8 mouse cellular contexts compared by ENCODE assay signal in genomic region chr11:4987487-4987852, GRCm38 (mm10). TPM values are rescaled to one million over a fixed set of nuclear protein-coding genes. Genes with fewer than 3 reads are reported as not detected.
DNase-seq lines count a peak whose midpoint lies in the region; ATAC-seq and TF ChIP-seq lines count a peak whose summit lies in the region.

No protein-coding gene starts in this region.

- H3K27me3 ChIP-seq in kidney, adult 2 months (replicated peaks; ENCODE audit: control insufficient read depth, insufficient read depth, low read length) = no peaks in the 10 kb centered on the region
- H3K27me3 ChIP-seq in hindbrain, embryonic 13.5 days = no peaks in the 10 kb centered on the region
- H3K27me3 ChIP-seq in midbrain, embryonic 14.5 days (ENCODE audit: control insufficient read depth, insufficient read depth, low read length) = no peaks in the 10 kb centered on the region

- no peaks in the 10 kb centered on the region for H3K36me3 ChIP-seq in kidney, adult 2 months (ENCODE audit: control insufficient read depth, insufficient read depth, low read length)
- H3K36me3 ChIP-seq in hindbrain, embryonic 13.5 days = peaks cover 12% of the 10 kb centered on the region; the same call in 1 of the 2 replicates
- peaks cover 12% of the 10 kb centered on the region; the same call in 1 of the 2 replicates for H3K36me3 ChIP-seq in midbrain, embryonic 14.5 days (ENCODE audit: control insufficient read depth, insufficient read depth, low read length)

- H3K9me3 ChIP-seq in hindbrain, embryonic 13.5 days = no peaks in the 10 kb centered on the region
- H3K9me3 ChIP-seq in midbrain, embryonic 14.5 days (ENCODE audit: control insufficient read depth, low read length) = no peaks in the 10 kb centered on the region

- H3K9ac ChIP-seq in hindbrain, embryonic 13.5 days = peak overlapping the region; percentile 85
- peak overlapping the region; percentile 78 for H3K9ac ChIP-seq in midbrain, embryonic 14.5 days (replicated peaks; ENCODE audit: low read length)

- peak overlapping the region; percentile 70 for H3K4me3 ChIP-seq in kidney, adult 2 months (ENCODE audit: insufficient read depth, low read depth, low read length)
- H3K4me3 ChIP-seq in bone marrow, adult 2 months (replicated peaks; ENCODE audit: control insufficient read depth, low read depth, low read length) = peak overlapping the region; percentile 77
- peak overlapping the region; percentile 79 for H3K4me3 ChIP-seq in hindbrain, embryonic 13.5 days
- H3K4me3 ChIP-seq in midbrain, embryonic 14.5 days (replicated peaks; ENCODE audit: low read depth, low read length) = peak overlapping the region; percentile 73

- H3K4me2 ChIP-seq in hindbrain, embryonic 13.5 days = peak overlapping the region; percentile 93
- peak overlapping the region; percentile 88 for H3K4me2 ChIP-seq in midbrain, embryonic 14.5 days (ENCODE audit: low read length)

- H3K27ac ChIP-seq in kidney, adult 2 months (ENCODE audit: insufficient read depth, low read depth, low read length) = peak overlapping the region; percentile 63
- H3K27ac ChIP-seq in bone marrow, adult 2 months (ENCODE audit: control insufficient read depth, insufficient read depth, low read depth, low read length, poor library complexity) = peak overlapping the region; percentile 55; the same call in 1 of the 2 replicates
- H3K27ac ChIP-seq in hindbrain, embryonic 13.5 days = peak overlapping the region; percentile 66; the same call in 1 of the 2 replicates
- H3K27ac ChIP-seq in midbrain, embryonic 14.5 days (replicated peaks; ENCODE audit: low read depth, low read length) = peak overlapping the region; percentile 45; the same call in 1 of the 2 replicates

- no peak for DNase-seq in kidney, adult 2 months
- no peak for DNase-seq in kidney, adult 11 months
- no peak for DNase-seq in midbrain, embryonic 14.5 days
- DNase-seq in adrenal gland, postnatal 10 days = no peak
- no peak for DNase-seq in cerebellum, postnatal 10 days

- ATAC-seq in hindbrain, embryonic 13.5 days (ENCODE audit: low FRiP score) = 0 out of 2 replicates have a peak, but pooled peaks have one; percentile 19
- no peak for ATAC-seq in midbrain, embryonic 14.5 days (ENCODE audit: low FRiP score, low TSS enrichment)
- ATAC-seq in megakaryocyte progenitor cell, adult 5-6 weeks (replicated peaks; ENCODE audit: poor library complexity) = no peak

- TF ChIP-seq CTCF in kidney, adult 2 months (conservative IDR thresholded peaks at IDR 0.05; ENCODE audit: insufficient read depth, insufficient read length, low read depth, low read length) = no peak
- no peak for TF ChIP-seq CTCF in bone marrow, adult 2 months (IDR thresholded peaks at IDR 0.05; ENCODE audit: control insufficient read depth, insufficient read depth, low read length)

- TF ChIP-seq POLR2A in kidney, adult 2 months (IDR thresholded peaks at IDR 0.05; ENCODE audit: low read depth, low read length) = no peak
- no peak for TF ChIP-seq POLR2A in bone marrow, adult 2 months (IDR thresholded peaks at IDR 0.05; ENCODE audit: borderline replicate concordance, control insufficient read depth, low read depth, low read length)

- peaks cover 28% of the 10 kb centered on the region for H3K4me1 ChIP-seq in kidney, adult 2 months (ENCODE audit: control insufficient read depth, insufficient read depth, low read length)
- peaks cover 5% of the 10 kb centered on the region for H3K4me1 ChIP-seq in bone marrow, adult 2 months (ENCODE audit: control insufficient read depth, insufficient read depth, low read length)
- H3K4me1 ChIP-seq in hindbrain, embryonic 13.5 days (replicated peaks) = peaks cover 24% of the 10 kb centered on the region
- peaks cover 15% of the 10 kb centered on the region for H3K4me1 ChIP-seq in midbrain, embryonic 14.5 days (ENCODE audit: control insufficient read depth, insufficient read depth, low read length)

- 23% methylated on average over 11 of the region's 11 CpGs for WGBS in kidney, adult 2 months
- WGBS in bone marrow, adult 2 months = 32% methylated on average over 11 of the region's 11 CpGs
- 62% methylated on average over 11 of the region's 11 CpGs for WGBS in hindbrain, embryonic 13.5 days
- 55% methylated on average over 11 of the region's 11 CpGs for WGBS in midbrain, embryonic 14.5 days

RNA-seq across cellular contexts. Expression of gene Ap1b1, which starts 0.8 kb away (rescaled TPM):
- 110 and 123 TPM in 2 replicates for polyA plus RNA-seq in kidney, adult 2 months (2012; rRNA removed)
- 75.4 and 99.1 TPM in 2 replicates for polyA plus RNA-seq in bone marrow, adult 2 months (2011; ENCODE audit: insufficient read depth, insufficient read length, low replicate concordance, missing spikeins)
- polyA plus RNA-seq in hindbrain, embryonic 13.5 days (2015; fragmentation: Nextera tagmentation; extraction: Ambion mirVana) = 86.8 and 92.2 TPM in 2 replicates
- 84.7 and 96.5 TPM in 2 replicates for polyA plus RNA-seq in midbrain, embryonic 14.5 days (2014; fragmentation: Nextera tagmentation; extraction: Ambion mirVana)
- 29.3 and 36.5 TPM in 2 replicates for total RNA-seq in megakaryocyte progenitor cell, adult 5-6 weeks (2015)
- 39.2 and 41.6 TPM in 2 replicates for total RNA-seq in megakaryocyte progenitor cell, adult 5-6 weeks (2017)
- 10 to 100 TPM; 56.5 to 58.9 TPM for total RNA-seq in adrenal gland, postnatal 10 days (2021)

RNA-seq across cellular contexts. Expression of gene Nefh, which starts 39.6 kb away (rescaled TPM):
- 0.05 and 0.30 TPM in 2 replicates for polyA plus RNA-seq in kidney, adult 2 months (2012; rRNA removed)
- polyA plus RNA-seq in bone marrow, adult 2 months (2011; ENCODE audit: insufficient read depth, insufficient read length, low replicate concordance, missing spikeins) = 1.2 and 1.5 TPM in 2 replicates
- 3.1 and 3.4 TPM in 2 replicates for polyA plus RNA-seq in hindbrain, embryonic 13.5 days (2015; fragmentation: Nextera tagmentation; extraction: Ambion mirVana)
- 3.2 and 3.5 TPM in 2 replicates for polyA plus RNA-seq in midbrain, embryonic 14.5 days (2014; fragmentation: Nextera tagmentation; extraction: Ambion mirVana)
- 4.6 and 8.0 TPM in 2 replicates for total RNA-seq in megakaryocyte progenitor cell, adult 5-6 weeks (2015)
- 3.5 and 6.0 TPM in 2 replicates for total RNA-seq in megakaryocyte progenitor cell, adult 5-6 weeks (2017)
- total RNA-seq in adrenal gland, postnatal 10 days (2021) = 1 to 10 TPM; 2.4 to 3.4 TPM
